Mouse (Mus musculus) forebrain, embryonic 11.5 days (tissue): ENCODE measurements around the gene Babam2. TPM values are rescaled to one million over a fixed set of nuclear protein-coding genes. Genes with fewer than 3 reads are reported as not detected.
"Not testable (repeated sequence)": the region's sequence is repeated elsewhere in the genome, so short reads cannot be mapped to it uniquely, and the experiment has no call there.

ENCODE experiments used
- ATAC-seq: fragments of 200-750 bp; cut with Nextera tagmentation; replicated peaks from 2 replicates; pipeline ENCODE4 v1.8.0; 2017; ENCODE audit warnings: moderate TSS enrichment; ENCODE audit not compliant: low FRiP score
- DNase-seq: peaks from one replicate; pipeline ENCODE4 v3.0.0-alpha.2; 2017; ENCODE audit warnings: low spot score
- H3K27ac ChIP-seq: fragments of 300-500 bp; sonication (generic); 2 replicates; pipeline ENCODE4 v1.5.1; 2014; ENCODE audit warnings: low read depth, low read length
- H3K27me3 ChIP-seq: fragments of 300-500 bp; sonication (generic); 2 replicates; pipeline ENCODE4 v1.6.1; 2014; ENCODE audit warnings: mild to moderate bottlenecking, low read length, mixed read lengths; ENCODE audit not compliant: control insufficient read depth, insufficient read depth
- H3K36me3 ChIP-seq: fragments of 300-500 bp; sonication (generic); 2 replicates; pipeline ENCODE4 v1.6.1; 2014; ENCODE audit warnings: mild to moderate bottlenecking, low read length, moderate library complexity, mixed read lengths; ENCODE audit not compliant: control insufficient read depth, insufficient read depth
- H3K4me1 ChIP-seq: fragments of 300-500 bp; sonication (generic); replicated peaks from 2 replicates; pipeline ENCODE4 v1.6.1; 2014; ENCODE audit warnings: low read length, mixed read lengths; ENCODE audit not compliant: control insufficient read depth, insufficient read depth
- H3K4me2 ChIP-seq: fragments of 300-500 bp; sonication (generic); 2 replicates; pipeline ENCODE4 v1.6.1; 2014; ENCODE audit warnings: low read depth, mild to moderate bottlenecking, low read length, moderate library complexity, mixed read lengths; ENCODE audit not compliant: severe bottlenecking
- H3K4me3 ChIP-seq: fragments of 300-500 bp; sonication (generic); 2 replicates; pipeline ENCODE4 v1.5.1; 2014; ENCODE audit warnings: low read depth, low read length
- H3K9ac ChIP-seq: fragments of 300-500 bp; sonication (generic); 2 replicates; pipeline ENCODE4 v1.6.1; 2014; ENCODE audit warnings: low read length
- H3K9me3 ChIP-seq: fragments of 300-500 bp; sonication (generic); 2 replicates; pipeline ENCODE4 v1.6.1; 2016; ENCODE audit warnings: low read length, mixed read lengths; ENCODE audit not compliant: control insufficient read depth
- WGBS: fragments of 180-500 bp; shearing (Covaris S2); extraction: QIAGEN DNeasy Blood & Tissue Kit; methylation state at CpG from one replicate; pipeline ENCODE4 v1.1.7; 2014; 5-methylcytosine and 5-hydroxymethylcytosine counted together
- polyA plus RNA-seq: library from polyadenylated mRNA; unstranded; fragments of >200 nt; fragmentation: Nextera tagmentation; extraction: Ambion mirVana; gene quantifications from 2 replicates; pipeline ENCODE4 v1.2.1, GENCODE M21; 2014

Babam2 gene
- polyA plus RNA-seq, 1 experiment from 2014 or later, result 39.1 TPM

DNA sequence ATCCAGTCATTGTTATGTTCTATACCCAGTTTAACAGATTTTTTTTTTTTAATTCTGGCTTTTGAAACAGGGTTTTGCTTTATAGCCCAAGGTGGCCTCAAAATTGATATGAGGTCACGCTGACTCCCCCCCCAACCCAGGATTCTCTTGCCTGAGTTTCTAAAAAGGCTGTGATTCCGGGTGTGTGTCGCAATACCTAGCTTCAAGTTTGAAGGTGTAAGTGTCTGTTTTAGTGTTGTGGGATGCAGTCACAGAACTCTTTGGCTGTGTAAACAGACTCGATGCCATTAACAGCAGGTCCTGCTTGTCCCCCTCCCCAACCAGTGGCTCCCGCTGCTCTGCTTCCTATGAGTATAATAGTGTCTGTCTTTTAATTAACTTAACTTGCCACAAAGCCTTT, 84.1 kb downstream of the Babam2 start:
- no peaks in the 10 kb centered on the region for H3K36me3 ChIP-seq
- H3K4me1 ChIP-seq, result no peaks in the 10 kb centered on the region
- ATAC-seq (no peak), DNase-seq (no peak)
- no peak overlapping the region for H3K4me3 ChIP-seq
- H3K9me3 ChIP-seq, result no peaks in the 10 kb centered on the region
- no peaks in the 10 kb centered on the region for H3K27me3 ChIP-seq
- H3K27ac ChIP-seq, result no peak overlapping the region
- no peak overlapping the region for H3K4me2 ChIP-seq
- 80% methylated on average over 5 of the region's 5 CpGs for WGBS
- H3K9ac ChIP-seq, result no peak overlapping the region

DNA sequence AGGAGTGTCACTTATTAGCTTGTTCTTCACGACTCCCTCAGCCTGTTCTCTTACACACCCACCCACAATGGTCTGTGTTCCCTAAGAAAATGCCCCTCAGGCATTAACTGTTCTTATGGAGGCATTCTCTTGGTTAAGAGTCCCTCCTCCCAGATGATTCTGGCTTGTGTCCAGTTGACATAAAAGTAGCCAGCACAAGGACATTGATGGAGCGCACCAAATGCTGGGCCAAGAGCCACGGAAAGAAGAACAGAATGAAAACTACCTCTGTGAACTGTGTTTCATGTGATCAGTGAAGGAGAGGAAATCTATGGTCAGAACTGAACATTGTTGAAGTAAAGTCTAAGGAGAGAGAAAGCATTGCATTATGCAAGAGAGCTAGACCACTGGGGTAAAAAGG, 89.7 kb downstream of the Babam2 start:
- H3K9me3 ChIP-seq, result no peaks in the 10 kb centered on the region
- H3K27ac ChIP-seq, result no peak overlapping the region
- no peaks in the 10 kb centered on the region for H3K27me3 ChIP-seq
- no peak overlapping the region for H3K4me3 ChIP-seq
- DNase-seq (no peak), ATAC-seq (no peak)
- no peaks in the 10 kb centered on the region for H3K36me3 ChIP-seq
- H3K4me2 ChIP-seq, result no peak overlapping the region
- 89% methylated on average over 3 of the region's 3 CpGs for WGBS
- H3K9ac ChIP-seq, result no peak overlapping the region
- H3K4me1 ChIP-seq, result no peaks in the 10 kb centered on the region

- 86% methylated on average over 3 of the region's 3 CpGs for WGBS
Observed at GRCm38 (mm10) chr5:31787622-31788021, 90.1 kb downstream of the Babam2 start.

GRCm38 (mm10) chr5:31792338-31792737, 94.9 kb downstream of the Babam2 start:
- Histone ChIP-seq H3K27me3 (no peaks in the 10 kb centered on the region), H3K27ac (no peak overlapping the region), H3K4me2 (no peak overlapping the region), H3K4me1 (no peaks in the 10 kb centered on the region), H3K9ac (no peak overlapping the region), H3K9me3 (no peaks in the 10 kb centered on the region), H3K4me3 (no peak overlapping the region), H3K36me3 (no peaks in the 10 kb centered on the region)
- 92% methylated on average over 6 of the region's 6 CpGs for WGBS
- DNase-seq, result no peak
- no peak for ATAC-seq

More at GRCm38 (mm10) chr5:31787622-31788021, 90.1 kb downstream of the Babam2 start:
- H3K4me2 ChIP-seq, result no peak overlapping the region
- no peak overlapping the region for H3K9ac ChIP-seq
- no peak for ATAC-seq
- H3K4me1 ChIP-seq, result no peaks in the 10 kb centered on the region
- H3K36me3 ChIP-seq, result no peaks in the 10 kb centered on the region
- H3K27me3 ChIP-seq, result no peaks in the 10 kb centered on the region
- no peaks in the 10 kb centered on the region for H3K9me3 ChIP-seq
- H3K4me3 ChIP-seq, result no peak overlapping the region
- no peak for DNase-seq
- no peak overlapping the region for H3K27ac ChIP-seq

DNA sequence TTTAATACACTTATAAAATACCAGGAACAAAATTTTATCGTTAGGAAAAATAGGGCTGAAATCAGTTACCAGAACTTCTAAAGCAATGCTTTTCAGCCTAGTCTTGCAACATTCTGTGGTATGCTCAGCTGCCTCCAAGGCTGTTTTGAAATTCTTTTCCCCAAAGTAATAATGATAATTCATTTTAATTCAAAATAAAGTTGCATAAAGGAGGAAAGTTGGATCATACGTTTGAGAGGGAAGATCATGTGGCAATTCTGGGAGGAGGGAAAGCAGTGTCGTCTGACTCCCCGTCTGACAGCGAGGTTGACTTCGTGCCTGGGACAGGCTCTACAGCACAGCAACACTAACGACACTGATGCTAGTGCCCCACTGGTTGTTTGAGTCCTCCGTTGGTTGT, 95.4 kb downstream of the Babam2 start:
- H3K36me3 ChIP-seq, result no peaks in the 10 kb centered on the region
- no peak overlapping the region for H3K4me3 ChIP-seq
- no peaks in the 10 kb centered on the region for H3K9me3 ChIP-seq
- no peaks in the 10 kb centered on the region for H3K4me1 ChIP-seq
- H3K27ac ChIP-seq, result no peak overlapping the region
- ATAC-seq (no peak), DNase-seq (no peak)
- no peaks in the 10 kb centered on the region for H3K27me3 ChIP-seq
- no peak overlapping the region for H3K9ac ChIP-seq
- H3K4me2 ChIP-seq, result no peak overlapping the region
- 86% methylated on average over 8 of the region's 8 CpGs for WGBS

DNA sequence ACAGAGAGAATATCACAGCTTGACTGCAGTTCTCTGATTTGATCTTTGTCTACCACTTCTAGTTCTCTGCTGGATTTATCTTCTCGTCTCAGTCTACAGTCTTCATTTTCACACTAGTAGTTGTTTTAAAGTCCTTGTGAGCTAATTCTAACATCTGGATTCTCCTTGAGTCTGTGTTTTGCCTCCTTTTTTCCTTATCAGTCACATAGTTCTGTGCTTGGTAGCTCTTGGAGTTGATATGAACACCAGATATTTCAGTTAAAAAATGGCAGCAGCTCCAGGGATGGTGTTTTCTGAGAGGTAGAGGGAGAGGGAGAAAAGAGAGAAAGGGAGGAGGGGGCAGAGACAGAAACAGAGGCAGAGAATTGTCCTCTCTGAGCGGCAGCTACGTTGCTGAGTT, 97.9 kb downstream of the Babam2 start:
- DNase-seq (no peak), ATAC-seq (no peak)
- Histone ChIP-seq H3K9ac (no peak overlapping the region), H3K4me2 (no peak overlapping the region), H3K27ac (no peak overlapping the region), H3K4me3 (no peak overlapping the region), H3K27me3 (no peaks in the 10 kb centered on the region), H3K4me1 (no peaks in the 10 kb centered on the region), H3K36me3 (no peaks in the 10 kb centered on the region), H3K9me3 (no peaks in the 10 kb centered on the region)
- 90% methylated on average over 3 of the region's 3 CpGs for WGBS

DNA sequence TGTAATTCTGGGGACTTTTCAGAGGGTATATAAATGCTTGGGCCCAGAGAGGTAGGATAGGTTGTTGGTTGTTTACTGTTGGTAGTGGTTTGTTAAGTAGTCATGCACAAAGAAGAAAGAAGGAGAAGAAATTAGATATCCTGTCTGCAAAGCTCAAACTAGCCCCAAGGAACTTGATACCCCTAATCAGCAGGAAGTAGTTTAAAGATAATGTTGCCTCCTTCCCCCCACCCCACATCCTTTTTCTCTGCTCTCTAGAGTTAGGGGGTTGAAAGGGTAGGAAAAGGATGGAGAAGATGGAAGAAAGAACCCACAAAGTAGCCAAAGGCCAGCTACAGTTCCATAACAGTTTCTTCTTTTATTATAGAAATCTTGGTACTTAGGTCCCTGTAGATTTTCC, 99.5 kb downstream of the Babam2 start:
- no peak for ATAC-seq
- Histone ChIP-seq H3K9me3 (no peaks in the 10 kb centered on the region), H3K9ac (no peak overlapping the region), H3K4me3 (no peak overlapping the region), H3K27me3 (no peaks in the 10 kb centered on the region), H3K36me3 (no peaks in the 10 kb centered on the region), H3K27ac (no peak overlapping the region), H3K4me2 (no peak overlapping the region), H3K4me1 (no peaks in the 10 kb centered on the region)
- DNase-seq, result no peak

DNA sequence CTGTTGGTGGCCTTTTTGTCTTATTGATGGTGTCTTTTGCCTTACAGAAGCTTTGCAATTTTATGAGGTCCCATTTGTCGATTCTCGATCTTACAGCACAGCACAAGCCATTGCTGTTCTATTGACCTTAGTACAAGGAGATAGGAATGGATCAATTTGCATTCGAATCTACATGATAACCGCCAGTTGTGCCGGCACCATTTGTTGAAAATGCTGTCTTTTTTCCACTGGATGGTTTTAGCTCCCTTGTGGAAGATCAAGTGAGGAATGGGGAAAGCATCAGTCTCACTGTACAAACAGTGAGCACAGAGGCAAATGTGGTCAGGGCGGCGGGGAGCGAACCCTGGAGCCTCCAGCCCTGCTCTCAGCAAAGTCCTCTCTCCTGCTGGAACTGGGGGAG, 106.7 kb downstream of the Babam2 start:
- H3K9me3 ChIP-seq, H3K27me3 ChIP-seq, H3K4me2 ChIP-seq, H3K4me1 ChIP-seq, H3K36me3 ChIP-seq, ATAC-seq, DNase-seq, H3K4me3 ChIP-seq, H3K27ac ChIP-seq, H3K9ac ChIP-seq: not testable (repeated sequence)
- 91% methylated on average over 8 of the region's 8 CpGs for WGBS

- no peak for ATAC-seq
Observed at GRCm38 (mm10) chr5:31804751-31805150, 107.3 kb downstream of the Babam2 start.

More at GRCm38 (mm10) chr5:31804751-31805150, 107.3 kb downstream of the Babam2 start:
- Histone ChIP-seq H3K9me3 (no peaks in the 10 kb centered on the region), H3K36me3 (no peaks in the 10 kb centered on the region), H3K4me3 (no peak overlapping the region), H3K27ac (no peak overlapping the region), H3K9ac (no peak overlapping the region), H3K27me3 (no peaks in the 10 kb centered on the region), H3K4me2 (no peak overlapping the region), H3K4me1 (no peaks in the 10 kb centered on the region)
- DNase-seq, result no peak
- WGBS, result 47% methylated on average over 8 of the region's 8 CpGs
